Mouse (Mus musculus) spleen, adult 2 months (tissue): Measurements from ENCODE around the gene Ddc. TPM values are rescaled to one million over a fixed set of nuclear protein-coding genes. Genes with fewer than 3 reads are reported as not detected.

Source experiments
- DNase-seq, 2 experiments: peaks; one replicate each; pipeline versions ENCODE4 v3.0.0 to v3.0.0-alpha.2; 2012 to 2021; ENCODE audit warnings: low spot score in 2 of 2, low read depth in 1 of 2
- H3K27ac ChIP-seq: fragments of 200-500 bp; 2 replicates; pipeline ENCODE4 v1.5.1; 2012; ENCODE audit warnings: low read length, inconsistent platforms; ENCODE audit not compliant: insufficient read depth
- H3K27me3 ChIP-seq: fragments of 200-500 bp; 2 replicates; pipeline ENCODE4 v1.6.1; 2012; ENCODE audit warnings: mild to moderate bottlenecking, moderate library complexity, low read length, inconsistent platforms; ENCODE audit not compliant: control insufficient read depth, insufficient read depth
- H3K36me3 ChIP-seq: fragments of 200-500 bp; 2 replicates; pipeline ENCODE4 v1.6.1; 2012; ENCODE audit warnings: mild to moderate bottlenecking, low read length, inconsistent platforms; ENCODE audit not compliant: control insufficient read depth, insufficient read depth
- H3K4me1 ChIP-seq: fragments of 200-500 bp; 2 replicates; pipeline ENCODE4 v1.6.1; 2011; ENCODE audit warnings: inconsistent platforms; ENCODE audit not compliant: control insufficient read depth, insufficient read depth, insufficient read length
- H3K4me3 ChIP-seq: fragments of 200-500 bp; 2 replicates; pipeline ENCODE4 v1.5.1; 2011; ENCODE audit warnings: mild to moderate bottlenecking, inconsistent platforms; ENCODE audit not compliant: insufficient read depth, insufficient read length; ENCODE audit errors: extremely low read depth
- CTCF ChIP-seq: fragments of 200-500 bp; IDR thresholded peaks from 2 replicates; pipeline ENCODE4 v1.5.1; 2011; ENCODE audit warnings: mild to moderate bottlenecking, inconsistent platforms; ENCODE audit not compliant: insufficient read depth, insufficient read length, insufficient replicate concordance; ENCODE audit errors: extremely low read depth
- POLR2A ChIP-seq: fragments of 200-500 bp; IDR thresholded peaks from 2 replicates; pipeline ENCODE4 v1.6.1; 2011; ENCODE audit warnings: low read depth, low read length, inconsistent platforms
- WGBS: fragments of 180-500 bp; shearing (Covaris S2); methylation state at CpG from one replicate; pipeline ENCODE4 v1.1.7; 2018; 5-methylcytosine and 5-hydroxymethylcytosine counted together
- polyA plus RNA-seq: library from polyadenylated mRNA; depleted of rRNA; stranded (reverse); fragments of >200 nt; gene quantifications from 2 replicates; pipeline ENCODE4 v1.2.3, GENCODE M21; 2012; rRNA removed

Gene Ddc
- polyA plus RNA-seq, 1 experiment = 0.35 TPM

DNA sequence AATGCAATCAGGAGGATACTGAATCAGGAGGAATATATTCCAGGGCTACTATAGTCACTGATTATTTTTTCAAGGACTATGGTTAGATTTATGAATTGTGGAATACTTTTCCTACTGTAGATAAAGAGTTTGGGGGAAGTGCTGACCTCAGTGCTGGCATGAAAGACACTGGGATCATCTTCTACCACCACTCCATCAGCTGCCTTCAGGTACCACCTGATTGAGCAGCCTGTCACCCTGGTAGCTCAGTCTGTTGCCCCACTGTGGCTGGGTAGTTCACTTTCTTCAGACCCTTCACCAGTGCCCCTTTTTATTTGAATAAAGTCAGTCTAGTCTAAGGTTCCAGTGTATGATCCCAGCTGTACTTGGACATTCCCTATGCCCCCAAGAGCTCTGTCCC is 131.2 kb downstream of the Ddc start:
- peaks cover 44% of the 10 kb centered on the region for H3K4me1 ChIP-seq
- no peaks in the 10 kb centered on the region for H3K27me3 ChIP-seq
- DNase-seq = no peak
- peaks cover 39% of the 10 kb centered on the region for H3K36me3 ChIP-seq
- no peak overlapping the region for H3K4me3 ChIP-seq
- peak overlapping the region; percentile 80 for H3K27ac ChIP-seq
- TF ChIP-seq CTCF = no peak
- TF ChIP-seq POLR2A = no peak

DNA sequence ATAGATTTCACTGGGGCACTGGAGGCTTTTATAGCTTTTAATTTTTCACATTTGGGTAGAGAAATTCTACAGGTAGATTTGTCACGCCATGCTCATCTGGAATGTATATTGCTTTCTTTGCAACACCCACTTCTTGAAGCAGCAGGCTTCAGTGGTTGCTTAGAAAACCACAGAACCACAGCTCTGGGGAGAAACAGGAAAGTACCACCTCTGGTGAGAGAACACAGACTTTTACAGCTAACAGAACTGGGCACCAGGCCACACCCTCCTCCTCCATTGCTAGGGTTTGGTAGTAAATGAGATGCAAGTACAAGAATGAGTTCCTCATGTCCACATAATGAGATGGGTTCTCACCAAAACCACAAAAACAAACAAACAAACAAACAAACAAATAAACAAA is 131.8 kb downstream of the Ddc start:
- TF ChIP-seq POLR2A = no peak
- peak; percentile 81 to 84 for DNase-seq
- peaks cover 40% of the 10 kb centered on the region for H3K4me1 ChIP-seq
- H3K27me3 ChIP-seq = no peaks in the 10 kb centered on the region
- no peak overlapping the region for H3K4me3 ChIP-seq
- 15% methylated on average over 1 of the region's 1 CpGs for WGBS
- H3K36me3 ChIP-seq = peaks cover 40% of the 10 kb centered on the region
- peak overlapping the region; percentile 80; the same call in 1 of the 2 replicates for H3K27ac ChIP-seq

DNA sequence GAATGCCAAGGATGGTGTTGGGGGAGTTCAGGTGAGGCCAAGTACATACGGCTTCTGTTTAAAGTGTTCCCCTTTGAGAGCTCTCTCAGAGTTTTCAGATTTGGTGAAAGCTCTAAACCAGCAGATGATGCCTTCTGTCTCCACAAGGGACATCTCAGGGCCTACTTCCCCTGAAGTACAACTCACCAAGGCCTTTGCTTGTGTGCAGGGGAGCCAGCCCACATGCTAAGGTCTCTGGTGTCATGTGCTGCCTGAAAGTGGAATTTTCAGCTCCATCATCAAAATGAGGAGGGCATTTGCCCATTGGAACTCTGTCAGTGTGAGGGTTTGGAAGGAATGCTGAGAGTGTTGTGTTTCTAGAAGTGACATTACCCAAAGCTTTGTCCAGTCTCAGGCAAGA is 132.5 kb downstream of the Ddc start:
- peaks cover 39% of the 10 kb centered on the region for H3K36me3 ChIP-seq
- H3K27ac ChIP-seq = peak overlapping the region; percentile 80
- no peak for DNase-seq
- TF ChIP-seq CTCF = no peak
- no peak for TF ChIP-seq POLR2A
- peaks cover 38% of the 10 kb centered on the region for H3K4me1 ChIP-seq
- no peak overlapping the region for H3K4me3 ChIP-seq
- no peaks in the 10 kb centered on the region for H3K27me3 ChIP-seq
- 24% methylated on average over 1 of the region's 1 CpGs for WGBS

Other genes starting within 250 kb of the Ddc start
- 258 and 419 TPM in 2 replicates for gene Ikzf1, start 213.1 kb downstream of the Ddc start, polyA plus RNA-seq
- 4.0 and 6.3 TPM in 2 replicates for gene Fignl1, start 89.2 kb downstream of the Ddc start, polyA plus RNA-seq
- 5.3 and 7.0 TPM in 2 replicates for gene Grb10, start 140.5 kb upstream of the Ddc start, polyA plus RNA-seq